Mouse (Mus musculus): ENCODE measurements around the gene Stx1a. TPM values are rescaled to one million over a fixed set of nuclear protein-coding genes. Genes with fewer than 3 reads are reported as not detected.

The Stx1a gene
- polyA plus RNA-seq, 1 experiment, result 4.4 TPM

DNA sequence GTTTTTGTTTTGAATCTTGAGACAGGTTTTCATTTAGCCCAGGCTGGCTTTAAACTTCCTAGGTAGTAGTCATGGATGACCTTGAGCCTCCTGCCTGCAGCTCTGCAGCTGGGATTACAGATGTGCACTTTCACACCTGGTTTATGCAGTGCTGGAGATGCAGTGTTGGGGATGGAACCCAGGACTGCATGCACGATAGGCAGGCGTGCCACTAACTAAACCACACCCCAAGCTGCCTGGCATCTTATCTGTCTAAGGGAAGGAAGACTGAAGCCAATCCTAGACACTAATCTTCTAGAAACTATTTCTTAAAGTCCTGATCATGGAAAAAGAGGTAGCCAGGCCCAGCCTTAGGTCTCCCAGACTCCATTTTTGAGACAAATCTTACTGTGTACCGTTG is 47.2 kb downstream of the Stx1a start:
- H3ac ChIP-seq (ENCODE audit: control insufficient read depth, insufficient read length), result no peak overlapping the region
- H3K4me2 ChIP-seq (ENCODE audit: low read depth), result no peak overlapping the region
- H3K27me3 ChIP-seq (ENCODE audit: control insufficient read depth, insufficient read depth, insufficient read length), result no peaks in the 10 kb centered on the region
- H3K79me2 ChIP-seq (ENCODE audit: control insufficient read depth, insufficient read depth), result no peaks in the 10 kb centered on the region
- H3K36me3 ChIP-seq (ENCODE audit: control insufficient read depth, insufficient read depth), result no peaks in the 10 kb centered on the region
- H3K4me3 ChIP-seq, result no peak overlapping the region
- TF ChIP-seq MYOD1 (IDR thresholded peaks at IDR 0.05; ENCODE audit: control insufficient read depth in 1 of 3, insufficient read length in 2 of 3, low read depth in 2 of 3) (no peak), POLR2A (IDR thresholded peaks at IDR 0.05; ENCODE audit: insufficient read length, low read depth) (no peak), TCF12 (IDR thresholded peaks at IDR 0.05; ENCODE audit: insufficient read depth, poor library complexity, severe bottlenecking) (no peak), CEBPB (IDR thresholded peaks at IDR 0.05; ENCODE audit: insufficient read depth, poor library complexity, severe bottlenecking) (no peak), MAX (IDR thresholded peaks at IDR 0.05; ENCODE audit: low read depth) (no peak), E2F4 (IDR thresholded peaks at IDR 0.05; ENCODE audit: insufficient read depth) (no peak), REST (IDR thresholded peaks at IDR 0.05; ENCODE audit: insufficient read depth, insufficient read length) (no peak), POLR2AphosphoS2 (IDR thresholded peaks at IDR 0.05; ENCODE audit: insufficient read length, low read depth) (no peak), SRF (IDR thresholded peaks at IDR 0.05; ENCODE audit: control insufficient read depth, insufficient read length, low read depth) (no peak), USF1 (IDR thresholded peaks at IDR 0.05; ENCODE audit: low read depth) (no peak), MYOG (IDR thresholded peaks at IDR 0.05; ENCODE audit: control insufficient read depth in 1 of 3, insufficient read depth in 1 of 3, insufficient read length in 2 of 3, low read depth in 2 of 3) (no peak), TCF3 (IDR thresholded peaks at IDR 0.05; ENCODE audit: insufficient read length, low read depth) (no peak)

DNA sequence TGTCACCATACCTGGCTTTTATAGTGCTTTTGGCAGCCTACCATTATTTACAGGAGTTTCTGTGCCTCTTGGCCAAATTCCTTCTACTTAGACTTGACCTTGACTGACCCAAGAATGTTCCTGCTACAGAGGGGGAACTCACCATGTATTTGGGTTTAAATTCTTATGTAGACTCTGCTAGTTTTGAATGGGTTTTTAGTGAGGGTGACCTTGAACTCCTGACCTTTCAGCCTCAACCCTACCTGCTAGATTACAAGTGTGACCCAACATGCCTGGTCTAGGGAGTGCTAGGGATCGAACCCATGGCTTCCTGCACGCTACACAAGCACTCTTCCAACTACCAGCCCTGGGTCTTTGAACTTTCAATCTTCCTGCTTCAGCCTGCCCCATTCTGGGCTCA is 48.8 kb downstream of the Stx1a start:
- H3K4me3 ChIP-seq, result no peak overlapping the region
- no peak overlapping the region for H3ac ChIP-seq (ENCODE audit: control insufficient read depth, insufficient read length)
- H3K79me2 ChIP-seq (ENCODE audit: control insufficient read depth, insufficient read depth), result no peaks in the 10 kb centered on the region
- H3K36me3 ChIP-seq (ENCODE audit: control insufficient read depth, insufficient read depth), result no peaks in the 10 kb centered on the region
- no peak overlapping the region for H3K4me2 ChIP-seq (ENCODE audit: low read depth)
- no peaks in the 10 kb centered on the region for H3K27me3 ChIP-seq (ENCODE audit: control insufficient read depth, insufficient read depth, insufficient read length)
- TF ChIP-seq E2F4 (IDR thresholded peaks at IDR 0.05; ENCODE audit: insufficient read depth) (no peak), SRF (IDR thresholded peaks at IDR 0.05; ENCODE audit: control insufficient read depth, insufficient read length, low read depth) (no peak), CEBPB (IDR thresholded peaks at IDR 0.05; ENCODE audit: insufficient read depth, poor library complexity, severe bottlenecking) (no peak), MAX (IDR thresholded peaks at IDR 0.05; ENCODE audit: low read depth) (no peak), MYOG (IDR thresholded peaks at IDR 0.05; ENCODE audit: control insufficient read depth in 1 of 3, insufficient read depth in 1 of 3, insufficient read length in 2 of 3, low read depth in 2 of 3) (no peak), TCF12 (IDR thresholded peaks at IDR 0.05; ENCODE audit: insufficient read depth, poor library complexity, severe bottlenecking) (no peak), MYOD1 (IDR thresholded peaks at IDR 0.05; ENCODE audit: control insufficient read depth in 1 of 3, insufficient read length in 2 of 3, low read depth in 2 of 3) (no peak), POLR2A (IDR thresholded peaks at IDR 0.05; ENCODE audit: insufficient read length, low read depth) (no peak)

DNA sequence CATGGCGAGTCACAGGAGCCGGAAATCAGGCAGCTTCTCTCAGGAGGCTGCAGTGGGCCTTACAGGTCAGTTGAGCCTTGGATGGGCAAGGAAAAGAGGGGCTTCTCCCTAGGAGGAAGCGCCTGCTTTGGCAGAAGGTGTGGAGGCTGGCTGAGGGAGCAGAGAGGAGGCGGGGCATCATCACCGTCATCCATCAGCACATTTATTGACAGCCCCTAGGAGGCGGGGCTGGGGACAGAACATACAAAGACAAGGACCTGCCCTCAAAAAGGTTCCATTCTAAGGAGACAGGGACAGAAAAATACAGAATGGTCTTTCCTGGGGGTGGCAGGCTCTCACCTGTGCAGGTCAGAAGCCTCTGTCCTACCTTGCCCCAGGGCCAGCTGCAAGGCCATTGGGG is 49.4 kb downstream of the Stx1a start:
- Histone ChIP-seq H3K4me2 (ENCODE audit: low read depth) (no peak overlapping the region), H3K79me2 (ENCODE audit: control insufficient read depth, insufficient read depth) (no peaks in the 10 kb centered on the region), H3K36me3 (ENCODE audit: control insufficient read depth, insufficient read depth) (no peaks in the 10 kb centered on the region), H3K4me3 (no peak overlapping the region), H3ac (ENCODE audit: control insufficient read depth, insufficient read length) (no peak overlapping the region), H3K27me3 (ENCODE audit: control insufficient read depth, insufficient read depth, insufficient read length) (no peaks in the 10 kb centered on the region)
- TF ChIP-seq POLR2AphosphoS2 (IDR thresholded peaks at IDR 0.05; ENCODE audit: insufficient read length, low read depth) (no peak), USF1 (IDR thresholded peaks at IDR 0.05; ENCODE audit: low read depth) (no peak), MYOD1 (IDR thresholded peaks at IDR 0.05; ENCODE audit: control insufficient read depth in 1 of 3, insufficient read length in 2 of 3, low read depth in 2 of 3) (no peak), E2F4 (IDR thresholded peaks at IDR 0.05; ENCODE audit: insufficient read depth) (no peak), MAX (IDR thresholded peaks at IDR 0.05; ENCODE audit: low read depth) (no peak), POLR2A (IDR thresholded peaks at IDR 0.05; ENCODE audit: insufficient read length, low read depth) (no peak), REST (IDR thresholded peaks at IDR 0.05; ENCODE audit: insufficient read depth, insufficient read length) (no peak), TCF12 (IDR thresholded peaks at IDR 0.05; ENCODE audit: insufficient read depth, poor library complexity, severe bottlenecking) (no peak), SRF (IDR thresholded peaks at IDR 0.05; ENCODE audit: control insufficient read depth, insufficient read length, low read depth) (no peak), MYOG (IDR thresholded peaks at IDR 0.05; ENCODE audit: control insufficient read depth in 1 of 3, insufficient read depth in 1 of 3, insufficient read length in 2 of 3, low read depth in 2 of 3) (no peak), CEBPB (IDR thresholded peaks at IDR 0.05; ENCODE audit: insufficient read depth, poor library complexity, severe bottlenecking) (no peak), TCF3 (IDR thresholded peaks at IDR 0.05; ENCODE audit: insufficient read length, low read depth) (no peak)

DNA sequence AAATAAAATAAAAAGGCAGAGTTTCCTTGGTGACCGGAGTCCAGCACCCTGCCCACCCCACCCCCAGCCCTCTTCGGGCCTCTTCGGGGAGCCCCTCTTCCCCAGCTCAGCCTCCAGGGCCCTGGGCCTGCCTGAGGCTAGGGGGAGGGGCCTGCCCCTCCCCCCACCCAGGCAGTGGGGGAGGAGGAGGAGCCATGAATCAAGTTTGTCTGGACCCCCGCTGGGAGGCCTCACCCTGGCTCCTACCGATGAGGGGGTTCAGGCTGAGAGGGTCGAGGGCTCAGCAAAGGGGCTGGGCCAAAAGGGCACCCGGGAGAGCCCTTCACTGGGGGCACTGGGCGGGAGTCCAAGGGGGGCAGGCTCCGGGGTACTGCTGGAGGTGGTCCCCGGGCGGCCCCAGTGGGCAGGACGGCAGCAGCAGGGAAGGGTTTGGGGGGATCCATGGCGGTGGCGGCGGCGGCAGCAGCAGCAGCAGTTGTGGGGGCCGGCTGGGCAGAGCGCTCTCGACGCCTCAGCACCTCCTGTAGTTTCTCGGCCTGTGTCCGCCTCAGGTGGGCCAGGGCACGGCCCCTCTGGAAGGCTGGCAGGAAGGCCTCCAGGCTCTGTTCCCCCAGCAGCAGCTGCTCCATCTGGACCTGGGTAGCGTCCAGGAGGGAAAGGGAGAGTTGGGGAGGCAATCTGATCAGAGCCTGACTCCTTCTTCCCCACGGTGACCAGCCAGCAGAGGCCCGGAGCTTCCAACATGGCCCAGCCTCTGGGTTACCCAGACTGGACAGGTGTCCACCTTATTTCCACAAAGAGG is 50.3 kb downstream of the Stx1a start:
- no peaks in the 10 kb centered on the region for H3K27me3 ChIP-seq (ENCODE audit: control insufficient read depth, insufficient read depth, insufficient read length)
- H3K36me3 ChIP-seq (ENCODE audit: control insufficient read depth, insufficient read depth), result no peaks in the 10 kb centered on the region
- no peak overlapping the region for H3K4me3 ChIP-seq
- H3K79me2 ChIP-seq (ENCODE audit: control insufficient read depth, insufficient read depth), result no peaks in the 10 kb centered on the region
- TF ChIP-seq POLR2AphosphoS2 (IDR thresholded peaks at IDR 0.05; ENCODE audit: insufficient read length, low read depth), result no peak
- TF ChIP-seq SRF (IDR thresholded peaks at IDR 0.05; ENCODE audit: control insufficient read depth, insufficient read length, low read depth), result no peak
- no peak for TF ChIP-seq CEBPB (IDR thresholded peaks at IDR 0.05; ENCODE audit: insufficient read depth, poor library complexity, severe bottlenecking)
- no peak for TF ChIP-seq USF1 (IDR thresholded peaks at IDR 0.05; ENCODE audit: low read depth)
- TF ChIP-seq MYOG (IDR thresholded peaks at IDR 0.05; ENCODE audit: control insufficient read depth in 1 of 3, insufficient read depth in 1 of 3, insufficient read length in 2 of 3, low read depth in 2 of 3), result no peak
- TF ChIP-seq MYOD1 (IDR thresholded peaks at IDR 0.05; ENCODE audit: control insufficient read depth in 1 of 3, insufficient read length in 2 of 3, low read depth in 2 of 3), result no peak
- TF ChIP-seq TCF12 (IDR thresholded peaks at IDR 0.05; ENCODE audit: insufficient read depth, poor library complexity, severe bottlenecking), result no peak
- no peak for TF ChIP-seq MAX (IDR thresholded peaks at IDR 0.05; ENCODE audit: low read depth)
- TF ChIP-seq E2F4 (IDR thresholded peaks at IDR 0.05; ENCODE audit: insufficient read depth), result no peak
- TF ChIP-seq TCF3 (IDR thresholded peaks at IDR 0.05; ENCODE audit: insufficient read length, low read depth), result no peak
- no peak for TF ChIP-seq POLR2A (IDR thresholded peaks at IDR 0.05; ENCODE audit: insufficient read length, low read depth)
- no peak for TF ChIP-seq REST (IDR thresholded peaks at IDR 0.05; ENCODE audit: insufficient read depth, insufficient read length)
- H3K4me2 ChIP-seq (ENCODE audit: low read depth), result no peak overlapping the region
- no peak overlapping the region for H3ac ChIP-seq (ENCODE audit: control insufficient read depth, insufficient read length)
